Mouse (Mus musculus) heart, embryonic 14.5 days (tissue): Measurements from ENCODE around the gene Mrtfb. TPM values are rescaled to one million over a fixed set of nuclear protein-coding genes. Genes with fewer than 3 reads are reported as not detected.

ENCODE experiments used
- ATAC-seq: fragments of 200-750 bp; cut with Nextera tagmentation; 2 replicates; pipeline ENCODE4 v1.8.0; 2017; ENCODE audit warnings: low read depth, moderate TSS enrichment; ENCODE audit not compliant: insufficient number of reproducible peaks, insufficient read depth, low FRiP score
- H3K27ac ChIP-seq, 2 experiments: fragments of 200-500 bp in 1 of 2; fragments of 300-500 bp in 1 of 2; sonication (generic) in 1 of 2; replicated peaks in 1 of 2; 2 replicates each; pipeline ENCODE4 v1.5.1; 2012 to 2014; ENCODE audit warnings: low read depth in 2 of 2, low read length in 2 of 2, control low read depth in 1 of 2, mild to moderate bottlenecking in 1 of 2, mixed read lengths in 1 of 2; ENCODE audit not compliant: control insufficient read depth in 1 of 2, insufficient read depth in 1 of 2
- H3K27me3 ChIP-seq: fragments of 300-500 bp; sonication (generic); 2 replicates; pipeline ENCODE4 v1.6.1; 2014; ENCODE audit warnings: mild to moderate bottlenecking, low read length, control low read depth; ENCODE audit not compliant: control insufficient read depth, insufficient read depth
- H3K36me3 ChIP-seq: fragments of 300-500 bp; sonication (generic); 2 replicates; pipeline ENCODE4 v1.6.1; 2014; ENCODE audit warnings: mild to moderate bottlenecking, control low read depth, low read length, mixed read lengths; ENCODE audit not compliant: control insufficient read depth, insufficient read depth
- H3K4me1 ChIP-seq, 2 experiments: fragments of 200-500 bp in 1 of 2; fragments of 300-500 bp in 1 of 2; sonication (generic) in 1 of 2; 2 replicates each; pipeline ENCODE4 v1.6.1; 2012 to 2014; ENCODE audit warnings: low read length in 2 of 2, control low read depth in 1 of 2, mixed read lengths in 1 of 2; ENCODE audit not compliant: control insufficient read depth in 2 of 2, insufficient read depth in 2 of 2
- H3K4me2 ChIP-seq: fragments of 300-500 bp; sonication (generic); 2 replicates; pipeline ENCODE4 v1.6.1; 2014; ENCODE audit warnings: mild to moderate bottlenecking, low read length
- H3K4me3 ChIP-seq, 2 experiments: fragments of 200-500 bp in 1 of 2; fragments of 300-500 bp in 1 of 2; sonication (generic) in 1 of 2; 2 replicates each; pipeline ENCODE4 v1.5.1; 2012 to 2014; ENCODE audit warnings: low read length in 2 of 2, mild to moderate bottlenecking in 2 of 2, control low read depth in 1 of 2, low read depth in 1 of 2, moderate library complexity in 1 of 2; ENCODE audit not compliant: control insufficient read depth in 1 of 2, insufficient read depth in 1 of 2
- H3K9ac ChIP-seq: fragments of 300-500 bp; sonication (generic); 2 replicates; pipeline ENCODE4 v1.6.1; 2014; ENCODE audit warnings: mild to moderate bottlenecking, low read length
- H3K9me3 ChIP-seq: fragments of 300-500 bp; sonication (generic); 2 replicates; pipeline ENCODE4 v1.6.1; 2016; ENCODE audit warnings: low read length, control low read depth; ENCODE audit not compliant: control insufficient read depth
- WGBS: fragments of 180-500 bp; shearing (Covaris S2); extraction: QIAGEN DNeasy Blood & Tissue Kit; methylation state at CpG from one replicate; pipeline ENCODE4 v1.1.7; 2014; 5-methylcytosine and 5-hydroxymethylcytosine counted together
- polyA plus RNA-seq: library from polyadenylated mRNA; unstranded; fragments of >200 nt; fragmentation: Nextera tagmentation; extraction: Ambion mirVana; gene quantifications from 2 replicates; pipeline ENCODE4 v1.2.1, GENCODE M21; 2014

The Mrtfb gene
- polyA plus RNA-seq, 1 experiment from 2014 or later, result 20.9 TPM

DNA sequence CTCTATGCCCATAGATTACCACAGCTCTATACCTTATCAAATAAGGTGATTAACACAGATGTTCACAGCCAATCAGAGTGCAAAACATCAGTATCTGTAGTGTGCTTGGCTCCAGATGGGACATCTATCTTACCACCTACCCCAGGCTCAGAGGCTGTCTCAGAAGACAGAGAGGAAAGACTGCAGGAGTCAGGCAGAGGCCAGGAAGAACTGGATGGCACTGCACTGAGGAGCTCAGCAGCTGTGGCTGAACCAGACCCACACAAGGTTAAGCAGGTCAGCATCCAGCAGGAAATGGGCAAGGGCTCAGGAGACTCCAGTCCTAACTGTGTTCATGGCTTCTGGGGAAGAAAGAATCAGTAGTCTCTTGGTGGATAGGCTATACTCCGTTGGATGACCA is 55.1 kb downstream of the Mrtfb start:
- no peak overlapping the region for H3K9ac ChIP-seq
- ATAC-seq, result no peak
- 86% methylated on average over 1 of the region's 1 CpGs for WGBS
- no peak overlapping the region for H3K4me3 ChIP-seq
- no peak overlapping the region for H3K4me2 ChIP-seq
- no peaks in the 10 kb centered on the region for H3K36me3 ChIP-seq
- H3K4me1 ChIP-seq, result peaks cover 0 to 12% of the 10 kb centered on the region in 2 experiments; a peak in 3 of 4 replicates
- no peaks in the 10 kb centered on the region for H3K9me3 ChIP-seq
- no peak overlapping the region for H3K27ac ChIP-seq
- H3K27me3 ChIP-seq, result no peaks in the 10 kb centered on the region

DNA sequence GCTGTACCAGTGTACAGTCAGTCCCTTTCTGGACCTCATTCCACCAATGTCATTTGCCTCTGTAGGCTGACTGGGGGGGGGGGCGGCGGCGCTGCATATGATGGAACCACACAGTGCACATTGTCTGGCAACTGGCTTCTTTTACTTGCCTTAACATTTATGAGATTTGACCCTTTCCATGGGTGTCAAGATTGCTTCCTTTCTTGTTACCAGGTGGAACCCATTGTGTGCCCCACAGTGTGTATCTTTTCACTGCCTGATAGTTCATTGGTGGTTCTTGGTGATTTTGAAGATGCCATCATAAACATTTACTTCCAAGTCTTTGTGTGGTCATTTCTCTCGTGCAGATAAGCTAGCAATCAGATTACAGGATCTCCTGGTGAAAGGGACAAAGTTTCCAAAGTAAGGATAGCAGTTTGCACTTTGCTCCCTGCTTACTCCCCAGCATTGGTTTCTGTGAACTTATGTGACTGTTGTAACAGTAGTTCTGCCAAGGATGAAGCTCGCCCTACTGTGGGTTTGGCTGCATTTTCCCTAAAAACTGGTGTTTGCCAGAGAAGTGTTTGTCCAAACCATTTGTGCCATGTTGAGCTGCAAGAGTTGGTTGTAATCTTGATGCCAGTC is 56.9 kb downstream of the Mrtfb start:
- Histone ChIP-seq H3K9me3 (no peaks in the 10 kb centered on the region), H3K4me3 (no peak overlapping the region), H3K27me3 (no peaks in the 10 kb centered on the region), H3K4me2 (no peak overlapping the region), H3K36me3 (no peaks in the 10 kb centered on the region), H3K27ac (no peak overlapping the region), H3K4me1 (peaks cover 0 to 12% of the 10 kb centered on the region in 2 experiments; a peak in 2 of 4 replicates), H3K9ac (no peak overlapping the region)
- WGBS, result 88% methylated on average over 5 of the region's 5 CpGs
- no peak for ATAC-seq

DNA sequence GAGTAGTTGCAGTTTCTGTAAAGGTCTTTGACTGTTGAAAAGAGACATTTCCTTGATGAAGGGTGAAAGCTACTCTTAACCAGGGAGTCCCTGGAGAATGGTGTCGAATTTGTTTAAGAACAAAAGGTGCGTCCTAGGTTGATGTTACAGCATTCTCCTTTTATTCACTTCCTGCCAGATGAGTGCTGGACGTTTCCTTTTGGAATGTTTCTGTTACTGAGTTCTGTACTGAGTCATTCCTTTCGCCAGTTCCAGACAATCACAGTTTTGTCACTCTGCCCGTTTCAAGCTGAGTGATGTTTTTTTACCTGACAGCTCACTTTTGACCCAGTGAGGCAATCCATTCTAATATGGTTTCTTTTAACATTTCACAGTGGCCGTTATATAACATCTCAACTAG is 67.5 kb downstream of the Mrtfb start:
- Histone ChIP-seq H3K4me1 (peaks cover 8 to 11% of the 10 kb centered on the region in 2 experiments), H3K27ac (0 out of 4 replicates have a peak overlapping the region, but pooled peaks of 1 of the 2 experiments have one; percentile 27), H3K4me2 (no peak overlapping the region), H3K36me3 (0 out of 2 replicates have a peak, but pooled peaks cover 8% of the 10 kb centered on the region), H3K9me3 (no peaks in the 10 kb centered on the region), H3K9ac (no peak overlapping the region), H3K4me3 (no peak overlapping the region), H3K27me3 (no peaks in the 10 kb centered on the region)
- no peak for ATAC-seq
- WGBS, result 23% methylated on average over 6 of the region's 6 CpGs

DNA sequence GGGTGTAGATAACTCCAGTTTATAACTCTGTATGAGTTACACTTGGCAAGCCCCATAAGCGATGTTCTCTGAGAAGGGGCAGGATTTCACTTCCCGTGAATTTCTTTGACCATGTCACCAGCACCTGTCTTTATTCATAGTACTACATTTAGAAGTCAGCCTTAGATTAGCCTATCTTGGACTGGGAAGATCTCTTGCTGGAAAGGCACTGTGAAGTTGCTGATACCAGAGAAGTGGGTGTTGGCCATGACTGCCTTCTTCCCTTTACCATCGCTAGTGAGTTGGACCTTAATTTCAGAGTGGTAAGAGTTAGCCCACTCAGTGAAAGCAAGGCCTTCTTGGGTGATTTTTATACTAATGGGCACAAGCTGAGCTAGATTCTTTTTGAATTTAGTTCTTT is 70.3 kb downstream of the Mrtfb start:
- no peak overlapping the region for H3K4me2 ChIP-seq
- 0 out of 2 replicates have a peak, but pooled peaks cover 8% of the 10 kb centered on the region for H3K36me3 ChIP-seq
- H3K4me3 ChIP-seq, result no peak overlapping the region
- no peak overlapping the region for H3K27ac ChIP-seq
- no peaks in the 10 kb centered on the region for H3K9me3 ChIP-seq
- peaks cover 16 to 25% of the 10 kb centered on the region in 2 experiments for H3K4me1 ChIP-seq
- no peak overlapping the region for H3K9ac ChIP-seq
- no peak for ATAC-seq
- H3K27me3 ChIP-seq, result no peaks in the 10 kb centered on the region
- WGBS, result 50% methylated on average over 3 of the region's 3 CpGs

DNA sequence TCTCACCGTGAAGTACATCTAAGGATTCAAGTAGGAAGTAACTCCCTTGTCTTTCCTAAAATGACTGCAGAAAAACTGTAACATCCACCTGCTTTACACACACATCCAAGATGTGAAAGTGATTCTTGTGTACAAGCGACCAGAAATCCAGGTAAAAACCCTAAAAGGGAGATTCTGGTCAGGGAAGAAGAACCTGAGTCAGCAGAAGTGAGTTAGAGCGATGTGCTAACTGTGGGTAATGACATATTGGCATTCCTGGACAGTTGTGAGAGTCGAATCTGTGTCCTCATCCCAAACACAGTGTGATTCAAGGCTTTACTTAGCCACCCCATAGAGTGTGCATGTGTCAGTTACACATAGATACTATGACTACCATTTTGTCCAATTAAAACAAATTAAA is 72.4 kb downstream of the Mrtfb start:
- Histone ChIP-seq H3K4me1 (peaks cover 13 to 21% of the 10 kb centered on the region in 2 experiments), H3K4me2 (no peak overlapping the region), H3K9ac (no peak overlapping the region), H3K36me3 (0 out of 2 replicates have a peak, but pooled peaks cover 8% of the 10 kb centered on the region), H3K27ac (no peak overlapping the region), H3K27me3 (no peaks in the 10 kb centered on the region), H3K9me3 (no peaks in the 10 kb centered on the region), H3K4me3 (no peak overlapping the region)
- 83% methylated on average over 4 of the region's 4 CpGs for WGBS
- no peak for ATAC-seq

DNA sequence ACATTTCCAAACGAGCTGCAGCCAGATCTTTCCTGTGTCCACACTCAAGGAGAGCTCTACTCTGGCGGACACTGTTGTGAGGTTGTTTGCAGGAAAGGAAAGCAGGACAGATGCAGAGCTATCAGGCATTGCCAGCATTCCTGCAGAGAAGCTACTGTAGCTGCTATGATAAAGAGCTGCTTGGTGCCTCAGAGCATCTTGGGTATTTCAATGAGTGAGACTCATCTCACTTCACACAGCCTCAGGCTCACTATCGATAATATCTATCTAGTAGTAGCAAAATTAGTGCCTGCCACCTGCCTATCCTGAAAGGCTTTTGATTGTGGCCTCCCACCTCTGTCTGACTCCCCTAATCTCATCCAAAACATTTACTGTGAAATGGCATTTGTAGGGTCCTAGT is 73.4 kb downstream of the Mrtfb start:
- Histone ChIP-seq H3K4me2 (no peak overlapping the region), H3K9ac (no peak overlapping the region), H3K27me3 (no peaks in the 10 kb centered on the region), H3K36me3 (0 out of 2 replicates have a peak, but pooled peaks cover 8% of the 10 kb centered on the region), H3K4me1 (peaks cover 11 to 18% of the 10 kb centered on the region in 2 experiments; a peak in 3 of 4 replicates), H3K4me3 (no peak overlapping the region), H3K27ac (peak overlapping the region in 1 of 2 experiments; percentile 25; a peak in 2 of 4 replicates), H3K9me3 (no peaks in the 10 kb centered on the region)
- ATAC-seq, result no peak
- WGBS, result 18% methylated on average over 3 of the region's 3 CpGs

DNA sequence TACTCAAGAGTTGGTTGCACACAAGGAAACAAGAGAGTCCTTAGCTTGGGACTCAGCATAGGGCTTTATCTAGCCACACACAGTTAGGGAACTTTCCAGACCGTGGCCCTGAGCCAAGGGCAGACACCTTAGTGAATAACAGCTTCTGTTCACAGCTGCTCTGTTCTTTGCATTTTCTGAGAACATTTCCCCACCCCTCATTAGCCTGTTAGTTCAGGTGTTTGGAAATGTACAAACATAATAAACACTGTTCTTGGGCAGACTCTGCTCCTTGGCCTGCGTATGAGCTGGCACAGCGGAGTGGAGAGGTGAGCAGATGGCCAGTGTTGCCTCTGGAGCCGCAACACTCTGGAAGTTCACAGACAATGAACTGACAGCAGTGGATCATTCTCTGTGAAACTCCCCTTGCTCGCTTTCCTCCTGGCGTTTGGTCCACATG is 74.0 kb downstream of the Mrtfb start:
- H3K9ac ChIP-seq, result no peak overlapping the region
- WGBS, result 58% methylated on average over 6 of the region's 6 CpGs
- H3K4me2 ChIP-seq, result no peak overlapping the region
- H3K36me3 ChIP-seq, result 0 out of 2 replicates have a peak, but pooled peaks cover 8% of the 10 kb centered on the region
- no peak; the same call in 1 of the 2 replicates for ATAC-seq
- no peaks in the 10 kb centered on the region for H3K9me3 ChIP-seq
- no peak overlapping the region for H3K4me3 ChIP-seq
- H3K27ac ChIP-seq, result peak overlapping the region in 1 of 2 experiments; percentile 25; a peak in 2 of 4 replicates
- peaks cover 11 to 18% of the 10 kb centered on the region in 2 experiments; a peak in 3 of 4 replicates for H3K4me1 ChIP-seq
- H3K27me3 ChIP-seq, result no peaks in the 10 kb centered on the region
